Mouse (Mus musculus) retina, embryonic 14.5 days (tissue): ENCODE measurements around the gene Gm20390.
A peak's percentile ranks its signal among the peaks of the same experiment; 100 is the strongest.

ENCODE experiments used
- DNase-seq: peaks from one replicate; pipeline ENCODE4 v3.0.0-alpha.2; 2015; ENCODE audit warnings: low spot score

Gene Gm20390

DNA sequence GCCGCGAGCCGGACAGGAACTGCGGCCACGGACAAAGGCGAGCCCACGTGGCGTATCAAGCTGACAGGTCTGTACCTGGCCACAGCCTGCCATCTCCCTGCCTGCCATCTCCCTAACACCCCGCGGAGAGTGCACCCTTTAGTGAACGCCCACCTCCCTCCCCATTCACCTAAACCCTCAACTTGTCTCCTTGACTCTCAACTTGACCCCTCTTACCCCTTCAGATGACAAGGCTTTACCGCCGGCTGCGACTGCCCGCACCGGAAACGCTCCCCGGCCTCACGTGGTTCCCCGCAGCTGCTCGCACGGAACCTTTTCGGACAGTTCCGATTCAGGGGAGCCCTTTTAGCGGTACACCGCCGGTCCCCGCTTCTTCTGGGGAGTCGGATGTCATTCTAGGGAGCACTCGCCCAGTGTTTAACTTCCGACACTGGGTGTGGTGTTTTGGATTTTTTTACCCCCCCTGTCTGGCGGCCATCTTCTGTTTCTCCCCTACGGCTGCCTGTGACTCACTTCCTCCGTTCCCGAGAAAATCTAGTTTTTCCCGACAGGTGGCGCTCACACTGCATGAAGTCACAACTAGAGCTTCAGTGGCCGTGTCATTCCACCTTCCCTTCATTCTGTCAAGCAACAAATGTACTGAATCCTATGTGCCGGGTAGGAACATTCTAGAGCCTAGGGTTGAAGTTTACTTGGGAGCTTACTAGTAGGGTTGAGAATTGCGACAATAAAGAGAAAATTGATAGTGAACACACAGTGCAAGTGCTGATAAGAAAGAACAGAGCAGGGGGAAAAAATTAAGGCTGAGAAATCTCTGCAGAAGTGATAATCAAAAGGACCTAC, at the start of gene Gm20390, which contains the start of gene Nme1:
Gene Gm20390 (minus strand): TSS at position 289 of the 843 bp plus-strand sequence.
Gene Nme1 (minus strand): TSS at position 517 of the 843 bp plus-strand sequence.
- peak; percentile 97 for DNase-seq

DNA sequence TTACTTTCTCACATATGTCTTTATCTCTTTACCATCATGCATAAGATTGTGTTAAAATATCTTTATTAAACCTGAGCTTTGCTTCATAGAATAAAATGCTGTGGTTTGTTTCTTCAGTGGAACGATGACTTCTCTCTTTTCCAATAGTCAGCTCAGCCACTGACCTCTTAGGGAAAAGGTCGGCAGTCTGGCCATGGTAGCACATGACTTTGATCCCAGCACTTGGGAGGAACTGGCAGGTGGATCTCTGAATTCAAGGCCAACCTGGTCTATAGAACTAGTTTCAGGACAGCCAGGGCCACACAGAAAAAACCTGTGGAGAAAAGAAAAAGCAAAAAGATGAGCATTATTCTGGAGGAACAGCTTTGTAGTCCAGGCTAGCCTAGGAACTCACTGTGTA, 35.3 kb upstream of the Gm20390 start:
- DNase-seq = no peak

- DNase-seq = no peak
Observed at GRCm38 (mm10) chr11:93999276-93999675, 31.2 kb upstream of the Gm20390 start.

GRCm38 (mm10) chr11:93997141-93997775, 29.2 kb upstream of the Gm20390 start:
- no peak for DNase-seq

GRCm38 (mm10) chr11:93996306-93997140, 28.4 kb upstream of the Gm20390 start:
- DNase-seq = peak; percentile 63

GRCm38 (mm10) chr11:93995720-93996305, 27.7 kb upstream of the Gm20390 start, which contains the start of gene Spag9:
Gene Spag9, plus strand, starts transcription at chr11:93996091.
- DNase-seq = peak; percentile 94

DNA sequence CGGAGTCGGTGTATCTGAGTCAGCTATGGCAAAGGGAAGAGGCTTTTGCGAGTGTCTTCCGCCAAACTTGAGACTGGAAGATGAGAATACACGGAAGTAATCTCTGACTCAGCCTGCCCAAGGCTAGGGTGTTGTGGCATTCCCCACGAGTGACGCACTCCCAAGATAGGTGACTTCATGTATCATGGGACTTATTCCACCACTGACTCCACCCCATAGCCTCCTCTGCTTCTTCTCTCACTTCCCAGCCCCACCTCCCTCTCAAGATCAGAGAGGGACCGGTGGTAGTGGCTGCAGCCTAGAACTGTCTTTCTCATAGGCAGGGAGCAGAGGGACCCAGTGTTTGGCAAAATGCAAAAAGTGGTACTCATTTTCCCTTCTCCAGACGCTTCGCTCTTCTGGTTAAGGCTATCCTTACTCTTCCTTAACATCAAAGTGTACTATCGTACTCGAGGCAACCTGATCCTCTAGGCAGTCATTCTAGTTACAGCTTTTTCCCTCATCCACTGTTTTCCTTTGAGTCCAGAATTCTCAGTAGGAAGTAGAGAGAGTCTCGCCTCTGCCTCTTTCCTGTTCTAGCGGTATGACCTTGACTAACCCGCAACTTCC, 27.1 kb upstream of the Gm20390 start:
- DNase-seq = peak; percentile 38

GRCm38 (mm10) chr11:93994531-93994930, 26.4 kb upstream of the Gm20390 start:
- no peak for DNase-seq

GRCm38 (mm10) chr11:93988328-93989062, 20.4 kb upstream of the Gm20390 start:
- no peak for DNase-seq

- DNase-seq = no peak
Observed at GRCm38 (mm10) chr11:93987625-93988327, 19.7 kb upstream of the Gm20390 start.

GRCm38 (mm10) chr11:93987026-93987425, 18.9 kb upstream of the Gm20390 start:
- DNase-seq = no peak

GRCm38 (mm10) chr11:93986298-93986697, 18.2 kb upstream of the Gm20390 start:
- no peak for DNase-seq

- DNase-seq = no peak
Observed at GRCm38 (mm10) chr11:93985265-93985664, 17.2 kb upstream of the Gm20390 start.

DNA sequence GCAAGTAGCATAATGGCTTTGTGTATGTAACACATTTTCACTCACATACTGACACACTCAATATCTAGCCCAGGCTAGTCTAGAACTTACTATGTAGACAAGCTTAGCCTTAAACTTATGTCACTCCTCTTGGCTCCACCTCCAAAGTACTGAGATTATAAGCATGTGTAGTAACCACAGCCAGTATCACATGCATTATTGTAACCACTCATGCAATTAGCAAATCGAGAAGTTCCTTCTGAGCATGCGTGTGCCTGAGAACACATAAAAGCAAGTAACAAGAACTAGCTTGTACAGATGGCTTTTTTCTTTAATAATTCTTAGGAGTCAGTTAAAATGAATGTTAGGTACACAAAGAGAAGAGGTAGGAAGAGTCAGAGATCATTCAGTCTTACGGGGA, 16.5 kb upstream of the Gm20390 start:
- no peak for DNase-seq

- no peak for DNase-seq
Observed at GRCm38 (mm10) chr11:93979502-93980049, 11.5 kb upstream of the Gm20390 start.

DNA sequence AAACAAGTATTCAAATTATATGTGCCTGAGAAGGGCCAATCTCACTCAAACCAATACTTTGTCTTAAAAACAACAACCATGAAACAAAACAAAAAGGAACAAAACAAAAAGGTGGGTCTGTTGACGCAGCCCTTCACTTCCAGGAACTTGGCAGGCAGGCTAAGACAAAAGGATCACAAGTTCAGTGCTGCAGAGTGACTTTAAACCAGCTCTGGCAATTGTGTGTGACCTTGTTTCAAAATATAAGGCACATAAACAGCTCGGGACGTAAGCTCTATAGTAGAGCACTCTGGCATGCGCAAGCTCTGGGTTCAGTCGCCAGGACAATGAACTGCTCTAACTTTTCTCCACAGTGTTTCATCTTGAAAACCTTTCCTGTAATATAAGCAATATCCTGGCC, 4.9 kb upstream of the Gm20390 start:
- no peak for DNase-seq

DNA sequence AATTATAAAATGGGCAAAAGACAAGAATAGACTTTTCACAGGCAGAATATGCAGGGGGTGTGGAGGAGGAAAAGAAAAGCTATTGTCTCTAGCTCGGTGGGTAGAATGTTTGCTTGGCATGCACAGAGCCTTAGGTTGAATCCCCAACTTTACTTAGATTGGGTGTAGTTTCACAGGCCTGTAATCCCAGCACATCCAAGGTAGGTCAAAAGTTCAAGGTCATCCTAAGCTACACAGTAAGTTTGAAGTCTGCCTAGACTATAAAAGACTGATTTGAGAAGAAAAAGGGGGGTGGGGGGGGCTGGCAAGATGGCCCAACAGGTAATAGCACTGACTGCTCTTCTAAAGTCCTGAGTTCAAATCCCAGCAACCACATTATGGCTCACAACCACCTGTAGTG, 1.7 kb upstream of the Gm20390 start:
- no peak for DNase-seq

DNA sequence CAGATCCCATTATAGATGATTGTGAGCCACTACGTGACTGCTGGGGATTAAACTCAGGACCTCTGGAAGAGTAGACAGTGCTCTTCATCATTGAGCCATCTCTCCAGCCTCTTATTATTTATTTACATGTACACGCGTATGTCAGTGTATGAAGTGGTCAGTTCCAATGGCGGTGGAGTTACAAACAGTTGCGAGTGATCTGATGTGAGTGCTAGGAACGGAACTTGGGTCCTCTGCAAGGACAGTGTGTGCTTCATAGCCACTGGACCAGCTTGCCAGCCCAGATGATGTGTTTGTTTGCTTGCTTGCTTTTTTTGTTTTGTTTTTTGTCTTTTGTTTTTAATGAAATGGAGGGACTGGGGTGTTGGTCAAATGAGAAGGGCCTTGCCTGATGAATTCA, 1.1 kb upstream of the Gm20390 start:
- DNase-seq = no peak

- DNase-seq = no peak
Observed at GRCm38 (mm10) chr11:93968848-93969128, 695 bp upstream of the Gm20390 start.

DNA sequence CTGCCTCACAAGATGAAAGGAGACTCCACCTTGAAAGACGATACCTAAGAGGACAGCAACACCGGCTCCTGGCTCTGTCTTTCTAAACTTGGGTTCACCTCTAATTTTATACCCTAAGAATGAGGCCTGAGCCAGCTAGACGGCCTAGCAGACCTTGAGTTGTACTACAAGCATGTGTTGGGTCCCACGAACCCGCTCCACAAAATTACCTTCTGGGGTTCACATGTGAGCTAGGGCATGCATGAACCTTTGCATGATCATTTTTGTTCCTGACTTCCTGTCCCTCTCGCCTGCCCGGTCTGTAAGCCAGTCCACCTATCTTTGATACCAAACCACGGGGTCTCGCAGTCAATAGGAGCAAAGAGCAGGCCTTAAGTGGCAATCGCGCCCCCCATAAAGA, 712 bp downstream of the Gm20390 start:
- DNase-seq = peak; percentile 7
